Comparison of ENCODE assay signal across 14 mouse cellular contexts in genomic region chr5:112932878-112933567, GRCm38 (mm10). TPM values are rescaled to one million over a fixed set of nuclear protein-coding genes. Genes with fewer than 3 reads are reported as not detected.
A peak's percentile ranks its signal among the peaks of the same experiment; 100 is the strongest.
DNase-seq lines count a peak whose midpoint lies in the region; ATAC-seq and TF ChIP-seq lines count a peak whose summit lies in the region.
"Had no signal": no experiment of that assay in that cellular context is flagged by ENCODE, and none has a peak within 500 bp of the region (broad histone marks: within the 10 kb centered on the region; RNA-seq: fewer than 3 reads in every experiment).

No protein-coding gene starts in this region.

- 81% methylated on average over 11 of the region's 11 CpGs for WGBS in hindbrain, embryonic 16.5 days
- 84% methylated on average over 11 of the region's 11 CpGs for WGBS in hindbrain, embryonic 11.5 days
- WGBS in heart, adult 2 months: 60% methylated on average over 11 of the region's 11 CpGs
- WGBS in heart, embryonic 16.5 days: 44% methylated on average over 11 of the region's 11 CpGs
- 86% methylated on average over 11 of the region's 11 CpGs for WGBS in midbrain, embryonic 10.5 days

- no peak overlapping the region for H3K27ac ChIP-seq in hindbrain, embryonic 16.5 days (ENCODE audit: low read depth, low read length)
- no peak overlapping the region for H3K27ac ChIP-seq in hindbrain, embryonic 11.5 days (ENCODE audit: low read depth, low read length)
- no peak overlapping the region for H3K27ac ChIP-seq in heart, adult 2 months
- H3K27ac ChIP-seq in heart, embryonic 16.5 days (ENCODE audit: low read length): peak overlapping the region; percentile 79
- H3K27ac ChIP-seq in midbrain, embryonic 10.5 days (replicated peaks): no peak overlapping the region
- H3K27ac ChIP-seq: limb, embryonic 13.5 days; neural tube, embryonic 15.5 days had no signal

- no peaks in the 10 kb centered on the region for H3K79me2 ChIP-seq in heart, adult 2 months (replicated peaks; ENCODE audit: control insufficient read depth, insufficient read depth, low read length)

- intact Hi-C loops in heart, adult 2 months (cut with DNase I): no loop called here

- peak; percentile 63; the same call in 1 of the 2 replicates for ATAC-seq in hindbrain, embryonic 16.5 days
- ATAC-seq in hindbrain, embryonic 11.5 days (ENCODE audit: low FRiP score): no peak
- ATAC-seq in heart, embryonic 16.5 days (replicated peaks; ENCODE audit: extremely low read depth, insufficient read depth, low FRiP score): peak; percentile 90
- ATAC-seq: CD4-positive, CD25-positive, alpha-beta regulatory T cell, adult 4 months had no signal

- no peak for DNase-seq in hindbrain, embryonic 11.5 days (ENCODE audit: low spot score)
- peak in 1 of 2 experiments; percentile 41 for DNase-seq in heart, adult 2 months
- DNase-seq in layer of hippocampus, postnatal 10 days (ENCODE audit: low spot score in 2 of 2): peak; percentile 38 to 48
- no peak for DNase-seq in midbrain, embryonic 10.5 days (ENCODE audit: low spot score)
- no peak for DNase-seq in thymus, postnatal 14 days
- DNase-seq: cerebellum, postnatal 36 days; kidney, adult 11 months; lung, adult 18-20 months had no signal

- H3K36me3 ChIP-seq in hindbrain, embryonic 16.5 days (ENCODE audit: control insufficient read depth, insufficient read depth, low read length): no peaks in the 10 kb centered on the region
- H3K36me3 ChIP-seq in hindbrain, embryonic 11.5 days (ENCODE audit: control insufficient read depth, insufficient read depth, low read length): no peaks in the 10 kb centered on the region
- H3K36me3 ChIP-seq in heart, adult 2 months (ENCODE audit: control insufficient read depth, insufficient read depth, low read length): no peaks in the 10 kb centered on the region
- peaks cover 6% of the 10 kb centered on the region for H3K36me3 ChIP-seq in heart, embryonic 16.5 days (ENCODE audit: control insufficient read depth, insufficient read depth)
- H3K36me3 ChIP-seq in midbrain, embryonic 10.5 days: no peaks in the 10 kb centered on the region

- no peaks in the 10 kb centered on the region for H3K27me3 ChIP-seq in hindbrain, embryonic 16.5 days (replicated peaks; ENCODE audit: control insufficient read depth, insufficient read depth, low read length)
- H3K27me3 ChIP-seq in hindbrain, embryonic 11.5 days (ENCODE audit: control insufficient read depth, insufficient read depth, low read length): no peaks in the 10 kb centered on the region
- H3K27me3 ChIP-seq in heart, adult 2 months (ENCODE audit: control insufficient read depth, insufficient read depth, low read length): no peaks in the 10 kb centered on the region
- H3K27me3 ChIP-seq in heart, embryonic 16.5 days (ENCODE audit: control insufficient read depth, insufficient read depth, low read length): no peaks in the 10 kb centered on the region
- no peaks in the 10 kb centered on the region for H3K27me3 ChIP-seq in midbrain, embryonic 10.5 days (ENCODE audit: low read depth, poor library complexity, severe bottlenecking)
- H3K27me3 ChIP-seq: limb, embryonic 13.5 days; neural tube, embryonic 15.5 days had no signal

- no peak for TF ChIP-seq POLR2A in heart, adult 2 months (IDR thresholded peaks at IDR 0.05; ENCODE audit: insufficient read depth, low read depth, low read length)

- TF ChIP-seq CTCF in heart, adult 2 months (IDR thresholded peaks at IDR 0.05): peak; percentile 51

- H3K9ac ChIP-seq in hindbrain, embryonic 16.5 days (ENCODE audit: low read depth, low read length): no peak overlapping the region
- H3K9ac ChIP-seq in hindbrain, embryonic 11.5 days (ENCODE audit: low read depth, low read length): no peak overlapping the region
- H3K9ac ChIP-seq in heart, adult 2 months (ENCODE audit: low read depth, low read length): no peak overlapping the region
- H3K9ac ChIP-seq in heart, embryonic 16.5 days (ENCODE audit: low read length): no peak overlapping the region
- H3K9ac ChIP-seq: limb, embryonic 13.5 days; neural tube, embryonic 15.5 days had no signal

- H3K4me2 ChIP-seq in hindbrain, embryonic 16.5 days (ENCODE audit: low read length): no peak overlapping the region
- no peak overlapping the region for H3K4me2 ChIP-seq in hindbrain, embryonic 11.5 days (replicated peaks; ENCODE audit: low read depth, low read length)
- H3K4me2 ChIP-seq in heart, embryonic 16.5 days (ENCODE audit: low read depth, low read length): peak overlapping the region; percentile 19; the same call in 1 of the 2 replicates
- H3K4me2 ChIP-seq: limb, embryonic 13.5 days; neural tube, embryonic 15.5 days had no signal

- H3K4me3 ChIP-seq in hindbrain, embryonic 16.5 days (ENCODE audit: low read length): no peak overlapping the region
- no peak overlapping the region for H3K4me3 ChIP-seq in hindbrain, embryonic 11.5 days (ENCODE audit: low read depth, low read length)
- no peak overlapping the region for H3K4me3 ChIP-seq in heart, adult 2 months
- H3K4me3 ChIP-seq in heart, embryonic 16.5 days (ENCODE audit: low read length): no peak overlapping the region
- no peak overlapping the region for H3K4me3 ChIP-seq in midbrain, embryonic 10.5 days
- H3K4me3 ChIP-seq: limb, embryonic 13.5 days; neural tube, embryonic 15.5 days had no signal

- H3K9me3 ChIP-seq in hindbrain, embryonic 16.5 days (ENCODE audit: control insufficient read depth, low read length): no peaks in the 10 kb centered on the region
- no peaks in the 10 kb centered on the region for H3K9me3 ChIP-seq in hindbrain, embryonic 11.5 days (ENCODE audit: control insufficient read depth, low read length)
- no peaks in the 10 kb centered on the region for H3K9me3 ChIP-seq in heart, embryonic 16.5 days (replicated peaks; ENCODE audit: control insufficient read depth, low read length)
- no peaks in the 10 kb centered on the region for H3K9me3 ChIP-seq in midbrain, embryonic 10.5 days (replicated peaks)
- H3K9me3 ChIP-seq: limb, embryonic 13.5 days; neural tube, embryonic 15.5 days had no signal

- TF ChIP-seq EP300 in heart, adult 2 months (IDR thresholded peaks at IDR 0.05; ENCODE audit: insufficient read depth, low read depth, low read length): peak; percentile 70

- no peaks in the 10 kb centered on the region for H3K4me1 ChIP-seq in hindbrain, embryonic 16.5 days (ENCODE audit: control insufficient read depth, insufficient read depth, low read depth, low read length)
- H3K4me1 ChIP-seq in hindbrain, embryonic 11.5 days (replicated peaks; ENCODE audit: control insufficient read depth, insufficient read depth, low read length): no peaks in the 10 kb centered on the region
- no peaks in the 10 kb centered on the region for H3K4me1 ChIP-seq in heart, adult 2 months (ENCODE audit: control insufficient read depth, insufficient read depth, low read length)
- H3K4me1 ChIP-seq in heart, embryonic 16.5 days (ENCODE audit: control insufficient read depth, insufficient read depth, low read length): peaks cover 31% of the 10 kb centered on the region
- peaks cover 18% of the 10 kb centered on the region for H3K4me1 ChIP-seq in midbrain, embryonic 10.5 days

RNA-seq across cellular contexts. Expression of gene Myo18b, which starts 36.9 kb away (rescaled TPM):
- 1.2 TPM in 2 replicates for polyA plus RNA-seq in hindbrain, embryonic 16.5 days (2015; fragmentation: Nextera tagmentation; extraction: Ambion mirVana)
- polyA plus RNA-seq in hindbrain, embryonic 11.5 days (2014; fragmentation: Nextera tagmentation; extraction: Ambion mirVana): 0.60 and 0.68 TPM in 2 replicates
- total RNA-seq in heart, adult 2 months (2021): 100 to 1,000 TPM; 198 to 235 TPM
- 74.3 and 111 TPM in 2 replicates for polyA plus RNA-seq in heart, adult 2 months (2012; rRNA removed)
- polyA plus RNA-seq in heart, embryonic 16.5 days (2015; fragmentation: Nextera tagmentation; extraction: Ambion mirVana): 24.9 and 28.6 TPM in 2 replicates
- 1 to 10 TPM; 3.6 to 3.7 TPM for total RNA-seq in layer of hippocampus, postnatal 10 days (2021)
- 0.63 and 1.2 TPM in 2 replicates for polyA plus RNA-seq in midbrain, embryonic 10.5 days (2016; fragmentation: Nextera tagmentation; extraction: Ambion mirVana)
- total RNA-seq: monocyte, adult 5-6 weeks had no signal
- polyA plus RNA-seq: CD4-positive, CD25-positive, alpha-beta regulatory T cell, adult 4 months had no signal

Comparison
In these comparisons a context has a peak if more than half of its experiments do, and no peak if none do; other contexts are left out.
1. DNase-seq: peak in layer of hippocampus, postnatal 10 days (2 of 2); none in hindbrain, embryonic 11.5 days (single experiment), midbrain, embryonic 10.5 days (single experiment) and thymus, postnatal 14 days (single experiment).
2. RNA of gene Myo18b, which starts 36.9 kb away (polyA plus RNA-seq): 74.3 to 111 TPM in heart, adult 2 months and 24.9 to 28.6 TPM in heart, embryonic 16.5 days; 1.2 TPM in hindbrain, embryonic 16.5 days, 0.60 to 0.68 TPM in hindbrain, embryonic 11.5 days and 0.63 to 1.2 TPM in midbrain, embryonic 10.5 days; every median in the first group is over 10 times any median in the second.